Mouse (Mus musculus): ENCODE results near the gene Tanc2.

DNA sequence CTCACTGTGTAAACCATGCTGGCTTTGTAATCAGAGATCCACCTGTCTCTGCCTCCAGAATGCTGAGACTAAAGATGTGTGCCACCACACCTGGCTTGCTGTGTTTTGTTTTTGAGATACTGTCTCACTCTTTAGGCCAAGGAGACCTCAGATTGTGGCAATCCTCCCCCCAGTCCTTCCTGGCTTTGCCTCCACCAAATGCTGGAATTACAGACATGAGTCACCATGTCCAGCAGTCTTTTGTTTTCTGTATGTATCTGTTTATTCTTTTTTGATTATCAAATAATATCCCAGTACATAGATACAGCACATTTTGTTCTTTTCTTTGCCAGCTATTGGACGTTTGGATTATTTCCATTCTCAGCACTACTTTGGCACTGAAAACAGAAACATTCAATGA lies 368.8 kb downstream of the Tanc2 start:
- no peak for TF ChIP-seq POLR2A (IDR thresholded peaks at IDR 0.05; ENCODE audit: insufficient read depth, low read depth, low read length)
- no peak for TF ChIP-seq CTCF (IDR thresholded peaks at IDR 0.05; ENCODE audit: insufficient read depth, low read depth, low read length)

Data from olfactory bulb, adult 2 months (tissue).